In the genomic region with DNA sequence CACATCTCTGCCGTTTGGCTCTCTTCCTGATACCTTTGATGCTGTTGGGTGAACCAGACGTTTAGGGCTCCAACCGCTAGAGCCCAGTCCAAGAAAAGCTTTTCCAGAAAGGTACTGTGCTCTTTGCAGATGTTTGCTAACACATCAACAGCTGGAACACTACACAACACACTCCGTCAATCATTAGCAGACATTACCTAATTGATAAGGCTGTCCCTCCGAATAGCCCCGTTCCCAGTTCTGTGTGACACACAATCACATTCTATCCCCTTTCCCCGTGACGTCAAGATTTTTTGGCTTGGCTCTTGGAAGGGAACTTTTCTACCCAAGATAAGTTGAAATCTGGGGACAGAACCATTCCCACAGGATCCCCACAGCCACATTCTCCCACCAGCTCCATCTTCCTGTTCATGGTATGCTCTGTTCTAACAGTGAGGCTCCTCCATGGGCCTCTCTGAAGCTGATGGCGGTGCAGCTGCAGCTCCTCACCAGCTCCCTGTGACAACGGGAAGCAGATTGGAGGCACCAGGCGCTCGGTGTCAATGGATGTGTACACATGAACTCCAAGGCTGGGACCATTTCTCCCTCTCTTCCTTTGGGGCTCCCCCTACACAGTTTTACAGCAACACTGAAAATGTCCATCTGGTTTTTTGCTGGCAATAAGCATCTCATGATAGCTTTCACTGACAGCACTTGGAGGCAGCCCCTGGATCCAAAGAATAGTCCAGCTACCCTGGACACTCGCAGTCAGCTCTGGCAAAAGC, we compare ENCODE assay signal across 13 mouse cellular contexts.
DNase-seq lines count a peak whose midpoint lies in the region.
"Had no signal": no experiment of that assay in that cellular context is flagged by ENCODE, and none has a peak within 500 bp of the region (broad histone marks: within the 10 kb centered on the region; RNA-seq: fewer than 3 reads in every experiment).

No protein-coding gene starts in this region.

- intact Hi-C loops in heart, postnatal 25 days (cut with DNase I), result loop anchor here (5.0 kb wide), 1 partner anchor 124 kb away; the partner anchor contains the start of gene Tbx20

- H3K9me3 ChIP-seq in heart, embryonic 10.5 days, result no peaks in the 10 kb centered on the region
- H3K9me3 ChIP-seq in hindbrain, embryonic 10.5 days, result no peaks in the 10 kb centered on the region
- H3K9me3 ChIP-seq: embryonic facial prominence, embryonic 12.5 days; limb, embryonic 12.5 days had no signal

- no peak overlapping the region for H3K4me3 ChIP-seq in heart, embryonic 10.5 days
- H3K4me3 ChIP-seq in hindbrain, embryonic 10.5 days, result no peak overlapping the region
- H3K4me3 ChIP-seq: embryonic facial prominence, embryonic 12.5 days; limb, embryonic 12.5 days had no signal

- no peaks in the 10 kb centered on the region for H3K27me3 ChIP-seq in heart, embryonic 10.5 days (ENCODE audit: insufficient read depth, poor library complexity, severe bottlenecking)
- no peaks in the 10 kb centered on the region for H3K27me3 ChIP-seq in hindbrain, embryonic 10.5 days (ENCODE audit: insufficient read depth, poor library complexity, severe bottlenecking)
- H3K27me3 ChIP-seq: embryonic facial prominence, embryonic 12.5 days; limb, embryonic 12.5 days had no signal

- peaks cover 31% of the 10 kb centered on the region for H3K4me1 ChIP-seq in heart, embryonic 10.5 days
- H3K4me1 ChIP-seq in hindbrain, embryonic 10.5 days (replicated peaks), result no peaks in the 10 kb centered on the region
- H3K4me1 ChIP-seq: embryonic facial prominence, embryonic 12.5 days; limb, embryonic 12.5 days had no signal

- DNase-seq in kidney, postnatal 4 days, result peak; percentile 70 to 79
- no peak for DNase-seq in kidney, adult 18-20 months
- DNase-seq in heart, embryonic 10.5 days (ENCODE audit: low spot score), result no peak
- DNase-seq in heart, postnatal 25 days (ENCODE audit: low spot score), result peak; percentile 65
- DNase-seq in lung, postnatal 25 days (ENCODE audit: low spot score), result peak; percentile 44
- no peak for DNase-seq in cerebellum, adult 18-20 months
- no peak for DNase-seq in frontal cortex, postnatal 14 days (ENCODE audit: low spot score in 2 of 2)
- DNase-seq in hindbrain, embryonic 10.5 days (ENCODE audit: low spot score), result no peak
- DNase-seq: cerebellum, postnatal 25 days; thymus, adult 2 months had no signal

- H3K27ac ChIP-seq in heart, embryonic 10.5 days, result peak overlapping the region; percentile 72
- no peak overlapping the region for H3K27ac ChIP-seq in hindbrain, embryonic 10.5 days
- H3K27ac ChIP-seq: embryonic facial prominence, embryonic 12.5 days; hindbrain, embryonic 14.5 days; limb, embryonic 12.5 days had no signal

- WGBS in heart, embryonic 10.5 days, result 39% methylated on average over 13 of the region's 13 CpGs
- WGBS in hindbrain, embryonic 10.5 days, result 86% methylated on average over 13 of the region's 13 CpGs

- H3K36me3 ChIP-seq in heart, embryonic 10.5 days, result no peaks in the 10 kb centered on the region
- no peaks in the 10 kb centered on the region for H3K36me3 ChIP-seq in hindbrain, embryonic 10.5 days
- H3K36me3 ChIP-seq: embryonic facial prominence, embryonic 12.5 days; limb, embryonic 12.5 days had no signal

Comparison
In these comparisons a context has a peak if more than half of its experiments do, and no peak if none do; other contexts are left out.
1. DNase-seq: peak in kidney, postnatal 4 days (2 of 2), heart, postnatal 25 days (single experiment) and lung, postnatal 25 days (single experiment); none in kidney, adult 18-20 months (single experiment), heart, embryonic 10.5 days (single experiment), cerebellum, adult 18-20 months (0 of 2), frontal cortex, postnatal 14 days (0 of 2) and hindbrain, embryonic 10.5 days (single experiment).